Mouse (Mus musculus) yolk sac, embryonic 10.5 days (tissue): ENCODE measurements around the gene Hsd11b1.

Experiments
- DNase-seq: peaks from one replicate; pipeline ENCODE4 v3.0.0-alpha.2; 2017; ENCODE audit warnings: low spot score

The Hsd11b1 gene

DNA sequence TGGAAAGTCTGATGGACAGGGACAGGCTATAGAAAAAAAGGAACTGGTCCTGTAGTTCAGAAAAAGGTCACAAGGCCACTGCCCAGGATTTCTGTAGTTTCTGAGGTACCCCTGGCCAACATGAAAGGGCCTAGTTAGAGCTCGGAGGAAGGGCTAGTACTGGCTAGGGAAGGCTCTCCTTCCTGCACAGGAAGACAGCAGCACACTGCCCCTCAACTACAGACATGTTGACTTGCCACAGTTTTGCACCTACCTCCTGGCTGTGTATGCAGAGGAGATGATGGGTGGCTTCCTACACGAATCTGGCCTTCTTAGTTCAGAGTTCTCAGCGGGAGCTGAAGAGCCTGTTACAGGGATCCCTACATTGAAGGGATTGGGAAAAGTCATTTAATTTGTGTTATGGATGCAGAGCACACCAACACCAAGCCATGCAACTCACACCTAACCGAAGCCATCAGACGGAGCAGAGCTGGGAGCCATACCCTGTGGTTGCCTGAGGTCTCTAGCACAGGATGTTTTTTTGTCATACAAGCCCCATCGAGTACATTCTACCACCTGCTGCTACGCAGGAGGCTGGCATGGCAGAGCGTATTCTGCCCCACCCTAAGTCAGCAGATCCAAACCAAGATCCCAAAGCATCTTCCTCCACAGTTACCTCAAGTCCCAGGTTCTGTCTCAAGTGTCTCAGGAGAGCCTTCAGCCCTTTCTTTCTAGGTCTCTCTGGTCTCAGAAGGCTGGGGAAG is 63.1 kb downstream of the Hsd11b1 start:
- DNase-seq: no peak

DNA sequence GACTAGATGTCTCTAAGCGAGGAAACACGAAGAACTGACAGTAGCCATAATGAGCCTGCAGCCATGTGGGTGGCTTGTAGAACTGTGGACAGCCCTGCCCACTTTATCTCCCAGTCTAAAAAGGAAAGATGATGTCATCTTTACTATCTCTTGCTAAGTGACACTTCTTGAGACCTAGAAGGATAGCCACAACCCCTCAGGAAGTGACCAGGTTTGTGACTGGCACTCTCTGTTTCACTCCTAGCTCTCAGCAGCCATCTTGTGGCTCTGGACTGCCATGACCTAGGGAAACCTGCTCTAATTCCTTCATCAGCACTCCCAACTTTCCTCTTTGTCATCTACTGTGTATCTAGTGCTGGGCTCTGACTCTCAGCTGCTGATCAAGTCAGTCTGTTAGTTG is 65.6 kb downstream of the Hsd11b1 start:
- DNase-seq: no peak

DNA sequence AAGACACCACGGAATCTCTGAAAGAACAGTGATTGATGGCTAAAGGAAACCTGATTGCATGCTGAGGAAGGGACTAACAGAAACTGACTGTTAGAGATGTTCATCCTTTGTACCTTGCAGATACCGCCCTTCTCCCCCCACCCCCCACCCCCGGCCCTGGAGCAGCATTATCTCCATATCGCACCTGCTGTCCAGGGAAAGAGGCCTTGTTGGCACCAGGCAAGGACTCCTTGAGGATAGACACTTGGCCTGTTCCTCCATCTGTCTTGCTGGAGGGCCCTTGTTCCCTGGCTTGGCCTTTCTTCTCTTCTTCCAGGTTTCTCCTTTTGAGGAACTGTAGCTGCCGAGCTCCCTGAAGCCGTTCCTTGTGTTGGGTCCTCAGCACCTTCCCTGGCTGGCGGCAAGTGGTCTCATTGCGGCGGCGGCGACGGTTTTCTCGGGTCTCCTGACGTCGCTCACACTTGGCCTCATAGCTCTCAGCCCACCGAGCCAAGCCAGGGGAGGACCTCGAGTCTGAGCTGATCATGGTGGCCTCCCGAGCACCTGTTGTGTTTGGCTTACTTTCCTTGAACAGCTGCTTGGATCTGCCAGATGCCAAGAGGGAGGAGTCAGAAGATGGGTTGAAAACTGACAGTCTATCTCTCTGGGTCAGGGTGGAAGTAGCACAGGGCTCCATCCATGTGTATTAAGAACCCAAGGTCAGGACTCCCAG is 66.2 kb downstream of the Hsd11b1 start:
- DNase-seq: no peak

DNA sequence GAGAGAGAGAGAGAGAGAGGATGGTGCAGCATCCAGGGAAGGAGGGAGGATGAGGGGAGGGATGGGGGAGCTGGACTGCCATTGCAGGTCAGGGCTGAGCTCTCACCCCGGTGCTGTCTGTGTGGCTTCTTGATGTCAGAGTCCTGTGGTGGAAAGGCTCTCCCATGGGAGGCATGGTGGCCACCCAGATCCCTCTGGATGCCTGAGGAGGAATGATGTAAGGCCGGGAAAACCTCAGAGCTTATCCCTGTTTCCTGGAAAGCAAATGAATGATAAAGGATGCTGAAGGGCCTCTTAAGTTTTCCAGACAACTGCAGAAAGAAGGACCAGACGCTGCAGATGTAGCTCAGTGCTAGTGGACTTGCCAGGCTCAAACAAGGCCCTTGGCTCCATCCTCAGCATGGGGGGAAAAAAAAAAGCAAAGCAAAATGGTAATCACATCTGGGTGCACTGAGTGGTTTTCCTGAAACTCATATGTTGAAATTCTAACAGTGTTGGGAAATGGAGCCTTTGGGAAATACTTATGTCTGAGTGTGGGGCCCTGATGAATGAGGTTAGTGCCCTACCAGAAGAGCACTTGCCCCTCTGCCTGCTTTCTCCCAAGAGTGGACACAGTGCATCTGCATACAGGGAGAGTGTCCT is 68.6 kb downstream of the Hsd11b1 start:
- no peak for DNase-seq

DNA sequence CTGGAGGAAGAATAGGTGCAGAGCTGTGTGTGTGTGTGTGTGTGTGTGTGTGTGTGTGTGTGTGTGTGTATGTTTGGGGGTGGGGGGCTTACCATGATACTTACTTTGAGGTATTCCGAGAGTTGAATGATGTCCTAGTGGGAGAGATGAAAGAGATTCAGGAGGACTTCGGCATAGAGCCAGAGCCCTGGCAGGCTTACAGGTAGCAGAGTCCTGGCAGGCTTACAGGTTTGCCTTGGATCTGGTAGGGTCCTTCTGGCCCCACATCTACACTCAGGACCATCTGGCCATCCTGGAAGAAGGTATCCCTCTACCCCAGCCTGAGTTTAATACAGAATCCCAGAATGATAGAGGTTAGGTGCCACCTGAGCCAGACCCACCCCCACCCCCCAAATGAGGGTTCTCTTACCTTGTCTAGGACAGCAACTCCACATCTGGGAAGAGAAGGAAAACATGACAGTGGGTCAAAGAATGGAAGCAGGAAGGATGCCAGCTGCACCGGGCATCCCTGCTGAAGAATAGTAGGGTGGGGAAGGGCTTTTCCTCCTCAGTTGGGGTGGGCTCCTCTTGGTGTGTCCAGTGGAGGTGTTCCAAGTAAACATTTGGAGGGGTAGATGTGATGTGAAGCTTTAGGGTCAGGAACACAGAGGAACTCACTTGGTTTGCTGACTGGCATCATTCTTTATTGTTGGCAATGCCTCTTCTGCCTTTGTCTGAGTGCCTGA is 69.3 kb downstream of the Hsd11b1 start:
- DNase-seq: no peak

DNA sequence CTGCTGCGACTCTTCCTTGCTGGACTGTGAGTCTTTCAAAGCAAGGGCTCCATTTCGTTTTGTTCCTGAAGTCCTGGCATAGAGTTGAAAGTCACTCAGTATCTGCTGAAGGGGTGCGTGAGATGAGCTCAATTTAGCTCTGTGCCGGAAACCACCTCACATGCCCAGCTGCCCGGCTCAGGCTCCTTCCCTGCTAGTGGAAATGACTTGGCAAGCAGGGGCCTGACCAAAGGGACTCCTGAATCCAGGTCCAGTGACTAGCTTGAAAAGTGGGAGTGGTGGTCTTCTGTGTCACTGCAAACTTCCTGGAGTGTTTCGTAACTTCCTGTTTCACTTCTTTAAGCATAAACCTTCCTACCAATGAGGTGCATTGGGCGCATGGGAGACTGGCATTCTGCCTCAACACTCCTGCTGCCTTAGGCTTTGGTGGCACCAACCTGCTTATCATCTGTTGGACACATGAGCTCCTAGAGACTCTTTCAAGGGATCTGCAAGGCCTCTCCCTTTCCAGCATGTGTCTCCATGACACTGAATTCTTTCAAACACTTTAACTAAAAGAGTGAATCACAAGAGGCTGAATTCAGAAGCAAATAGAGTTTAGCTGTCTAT is 72.1 kb downstream of the Hsd11b1 start:
- DNase-seq: no peak

DNA sequence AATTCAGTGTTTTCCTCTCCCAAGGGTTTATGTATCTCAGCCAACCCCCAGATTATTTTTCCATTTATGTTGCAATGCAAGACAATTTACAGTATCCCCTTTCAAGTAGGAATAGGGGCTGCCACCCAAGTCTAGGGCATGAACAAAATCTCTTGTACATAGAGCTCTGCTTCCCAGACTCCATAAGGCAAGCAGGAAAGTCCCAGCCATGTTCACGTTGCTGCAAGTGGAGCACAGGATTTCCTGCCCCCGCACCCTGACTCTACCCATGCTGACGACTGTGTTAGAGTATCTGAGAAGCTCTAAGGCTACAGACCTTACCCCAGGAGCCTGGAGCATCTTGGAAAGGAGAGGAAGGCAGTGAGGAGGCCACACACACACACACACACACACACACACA is 74.1 kb downstream of the Hsd11b1 start:
- no peak for DNase-seq

DNA sequence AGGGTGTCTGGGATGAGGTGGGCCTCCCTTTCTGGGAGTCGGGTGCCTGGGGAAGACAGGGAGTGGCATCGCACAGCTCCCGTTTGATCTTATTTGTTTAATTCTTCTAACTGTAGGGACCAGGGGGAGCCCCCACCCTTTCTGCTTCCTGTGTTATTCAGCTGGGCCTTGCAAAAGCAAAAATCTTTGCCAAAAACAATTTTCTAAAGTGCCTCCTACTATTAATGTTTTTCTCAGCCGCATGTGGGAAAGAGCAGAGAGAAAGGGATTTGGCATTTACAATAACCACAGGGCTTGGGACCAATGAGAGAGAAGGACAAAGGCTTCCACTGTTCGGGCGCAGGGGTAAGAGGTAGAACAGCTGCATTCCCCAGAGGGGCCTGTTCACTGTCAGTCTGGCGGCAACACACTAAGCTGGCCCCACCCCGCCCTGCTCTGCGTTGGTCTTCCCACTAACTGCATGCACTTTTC is 74.7 kb downstream of the Hsd11b1 start:
- DNase-seq: peak; percentile 47

DNA sequence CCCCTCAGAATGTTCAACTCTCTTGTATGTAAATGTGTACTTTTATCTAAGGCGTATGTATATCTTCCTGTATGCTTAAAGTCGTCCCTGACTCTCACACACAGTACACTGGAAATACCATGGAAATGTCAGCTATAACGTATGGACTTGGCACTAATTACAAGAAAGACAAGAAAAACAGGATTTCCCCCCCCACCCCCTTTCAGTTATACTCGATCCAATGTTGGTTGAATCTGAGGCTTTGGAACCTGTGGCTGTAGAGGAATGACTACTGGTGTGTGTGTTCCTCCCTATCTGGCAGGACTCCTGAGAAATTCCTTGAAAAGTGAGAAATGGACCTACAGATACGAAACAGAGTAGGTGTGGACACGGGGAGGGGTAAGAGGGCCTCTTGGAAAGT is 75.6 kb downstream of the Hsd11b1 start:
- DNase-seq: no peak

DNA sequence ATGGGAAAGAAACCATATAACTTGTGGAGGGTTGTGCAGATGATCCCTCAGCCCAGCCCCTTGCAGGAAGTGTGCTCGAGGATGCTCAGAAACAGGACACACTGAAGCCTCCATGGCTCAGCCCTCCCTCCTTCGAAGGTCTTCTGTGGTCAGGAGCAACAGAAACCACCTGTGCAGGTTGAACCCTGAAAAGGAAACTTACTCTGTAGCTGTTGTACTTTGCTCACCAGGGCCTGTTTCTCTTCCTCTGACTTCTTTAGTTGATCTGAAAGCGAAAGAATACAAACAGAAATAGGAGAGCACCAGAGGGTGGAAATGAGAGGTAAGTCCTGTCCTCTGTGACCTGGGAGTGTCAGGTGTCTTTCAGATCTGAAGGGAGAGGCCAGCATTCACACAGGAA is 82.8 kb downstream of the Hsd11b1 start:
- no peak for DNase-seq

DNA sequence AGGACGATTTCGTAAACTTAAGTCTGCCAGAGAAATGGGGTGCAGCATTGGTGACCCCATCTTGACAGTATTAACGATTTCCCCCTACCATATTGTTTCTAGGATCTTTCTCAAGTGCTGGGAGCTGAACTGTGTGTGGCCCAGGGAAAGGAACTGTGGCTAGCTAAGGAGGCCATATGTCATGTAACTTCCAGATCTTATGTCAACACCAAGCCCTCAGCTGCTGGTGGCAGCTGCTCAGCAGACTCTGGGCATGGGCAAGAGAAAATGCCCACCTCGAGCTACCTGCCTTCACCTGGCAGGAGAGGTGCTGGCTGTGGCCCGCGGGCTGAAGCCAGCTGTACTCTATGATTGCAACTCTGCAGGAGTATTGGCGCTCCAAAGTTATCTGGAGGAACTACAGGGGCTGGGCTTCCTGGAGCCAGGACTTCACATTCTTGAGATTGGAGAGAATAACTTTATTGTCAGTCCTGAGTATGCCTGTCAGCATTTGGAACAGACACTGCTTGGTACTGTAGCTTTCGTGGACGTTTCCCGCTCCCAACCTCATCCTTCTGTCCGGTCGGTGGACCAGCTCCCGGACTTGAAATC is 89.6 kb downstream of the Hsd11b1 start:
- no peak for DNase-seq

DNA sequence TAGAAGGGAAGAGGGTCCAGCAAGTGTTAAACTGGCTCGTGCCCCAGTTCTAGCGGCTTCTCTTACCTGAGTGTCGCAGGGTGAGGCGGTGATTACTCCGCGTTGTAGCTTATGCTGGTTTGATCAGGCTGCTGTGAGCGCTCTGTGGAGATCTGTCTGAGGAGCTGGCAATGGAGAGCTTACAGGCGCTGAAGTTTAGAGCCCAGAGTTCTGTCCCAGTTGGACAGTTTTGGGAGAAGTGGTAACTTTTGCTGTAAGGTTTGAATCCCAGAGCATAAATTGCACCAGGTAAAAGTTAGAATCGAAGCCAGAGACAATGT is 90.1 kb downstream of the Hsd11b1 start:
- no peak for DNase-seq

DNA sequence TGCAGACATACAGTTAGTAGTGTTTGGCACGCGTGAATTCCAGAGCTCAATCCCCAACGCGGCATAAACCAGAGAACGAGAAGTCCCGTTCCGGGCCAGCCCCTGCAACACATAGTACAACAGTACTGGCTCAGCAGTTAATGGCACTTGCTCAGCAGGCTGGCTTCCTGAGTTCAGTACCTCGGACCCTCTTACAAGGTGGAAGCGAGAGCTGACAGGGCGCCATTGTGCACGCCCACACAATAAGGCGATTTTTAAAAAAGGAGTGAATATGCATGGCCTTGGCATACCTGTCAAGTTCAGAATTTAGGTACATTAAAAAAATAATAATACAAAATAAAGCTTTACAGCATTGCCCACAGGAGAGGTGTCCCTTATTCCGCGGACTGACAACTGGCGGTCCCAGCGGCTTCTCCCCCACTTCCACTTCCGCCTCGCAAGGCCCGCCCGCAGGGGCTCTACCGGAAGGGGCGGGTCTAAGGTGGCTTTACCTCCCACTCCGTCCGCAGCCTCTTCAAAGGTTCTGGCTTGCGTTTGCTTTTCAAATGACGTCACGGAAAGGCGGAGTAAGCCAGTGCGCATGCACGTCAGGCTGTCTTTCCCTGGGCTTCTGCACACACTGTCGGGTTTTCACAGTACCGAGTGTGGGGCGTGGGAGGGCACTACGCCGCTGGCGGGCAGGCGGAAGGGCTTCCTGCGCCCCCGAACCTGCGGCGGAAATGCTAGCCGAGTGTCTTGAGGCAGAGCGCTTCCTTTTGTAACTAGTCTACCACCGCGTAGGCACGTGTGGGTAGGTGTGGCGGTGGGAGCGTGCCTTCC is 90.7 kb downstream of the Hsd11b1 start:
- DNase-seq: peak; percentile 98
